Mouse (Mus musculus) liver, embryonic 12.5 days (tissue): ENCODE data around the gene E330021D16Rik. TPM values are rescaled to one million over a fixed set of nuclear protein-coding genes. Genes with fewer than 3 reads are reported as not detected.
"Not testable (repeated sequence)": the region's sequence is repeated elsewhere in the genome, so short reads cannot be mapped to it uniquely, and the experiment has no call there.

Experiments
- ATAC-seq: fragments of 200-750 bp; cut with Nextera tagmentation; 2 replicates; pipeline ENCODE4 v1.8.0; 2017; ENCODE audit warnings: moderate number of reproducible peaks, mild to moderate bottlenecking, moderate library complexity
- H3K27ac ChIP-seq: fragments of 300-500 bp; sonication (generic); 2 replicates; pipeline ENCODE4 v1.5.1; 2016; ENCODE audit warnings: mild to moderate bottlenecking
- H3K27me3 ChIP-seq: fragments of 300-500 bp; sonication (generic); replicated peaks from 2 replicates; pipeline ENCODE4 v1.6.1; 2016; ENCODE audit warnings: mild to moderate bottlenecking, moderate library complexity
- H3K36me3 ChIP-seq: fragments of 300-500 bp; sonication (generic); 2 replicates; pipeline ENCODE4 v1.6.1; 2016; ENCODE audit warnings: mild to moderate bottlenecking, moderate library complexity
- H3K4me1 ChIP-seq: fragments of 300-500 bp; sonication (generic); 2 replicates; pipeline ENCODE4 v1.6.1; 2016
- H3K4me2 ChIP-seq: fragments of 300-500 bp; sonication (generic); 2 replicates; pipeline ENCODE4 v1.6.1; 2016; ENCODE audit warnings: mild to moderate bottlenecking, moderate library complexity
- H3K4me3 ChIP-seq: fragments of 300-500 bp; sonication (generic); 2 replicates; pipeline ENCODE4 v1.5.1; 2016; ENCODE audit warnings: mild to moderate bottlenecking, moderate library complexity
- H3K9ac ChIP-seq: fragments of 300-500 bp; sonication (generic); 2 replicates; pipeline ENCODE4 v1.6.1; 2016; ENCODE audit warnings: mild to moderate bottlenecking, moderate library complexity
- H3K9me3 ChIP-seq: fragments of 300-500 bp; sonication (generic); replicated peaks from 2 replicates; pipeline ENCODE4 v1.6.1; 2016; ENCODE audit warnings: mild to moderate bottlenecking, moderate library complexity
- whole genome bisulfite sequencing: fragments of 180-500 bp; shearing (Covaris S2); methylation state at CpG from one replicate; pipeline ENCODE4 v1.1.7; 2016; ENCODE audit not compliant: insufficient replicate concordance; 5-methylcytosine and 5-hydroxymethylcytosine counted together
- polyA plus RNA-seq: library from polyadenylated mRNA; unstranded; fragments of >200 nt; fragmentation: Nextera tagmentation; extraction: Ambion mirVana; gene quantifications from 2 replicates; pipeline ENCODE4 v1.2.1, GENCODE M21; 2016

E330021D16Rik gene
- polyA plus RNA-seq, 1 experiment from 2014 or later, result not detected

DNA sequence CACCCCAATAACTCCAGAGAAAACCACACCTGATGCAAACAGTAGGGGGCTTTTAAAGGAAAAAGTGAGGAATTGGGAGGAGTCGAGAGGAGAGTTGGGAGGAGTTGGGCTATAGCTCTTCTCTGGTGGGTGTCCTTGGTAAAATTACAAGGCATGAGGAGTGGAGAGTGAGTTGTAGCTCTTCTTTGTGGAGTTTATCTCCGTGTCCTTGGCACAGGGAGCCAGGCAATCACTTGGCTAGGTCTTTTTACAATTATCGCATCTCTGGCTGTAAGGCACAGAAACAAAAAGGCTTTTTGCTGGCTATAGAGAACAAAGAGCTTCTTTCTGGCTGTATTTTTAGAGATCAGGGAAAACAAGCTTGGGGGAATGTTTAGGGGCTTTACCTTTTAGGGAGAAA lies 20.8 kb upstream of the E330021D16Rik start:
- not testable (repeated sequence) for ATAC-seq, H3K27me3 ChIP-seq, H3K4me2 ChIP-seq, H3K27ac ChIP-seq, H3K36me3 ChIP-seq, H3K9ac ChIP-seq, H3K4me1 ChIP-seq, H3K4me3 ChIP-seq, H3K9me3 ChIP-seq
- 77% methylated on average over 3 of the region's 3 CpGs for WGBS

DNA sequence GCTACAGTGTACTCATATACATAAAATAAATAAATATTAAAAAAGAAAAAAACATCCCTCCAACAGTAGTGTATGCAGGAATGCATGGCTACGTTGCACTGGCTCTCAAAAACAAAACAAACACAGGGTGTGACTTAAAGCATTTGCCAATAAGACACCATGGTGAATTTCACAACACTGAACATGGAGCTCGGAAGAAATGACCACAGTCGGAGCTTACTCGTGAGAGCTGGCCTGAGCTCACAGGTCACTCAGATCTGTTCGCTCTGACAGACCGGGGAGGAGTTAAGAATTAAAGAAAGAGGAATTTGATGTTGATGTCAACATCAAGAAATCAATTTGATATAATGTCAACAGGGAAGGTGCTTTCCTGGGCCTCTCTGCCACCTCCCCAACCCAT lies 18.2 kb upstream of the E330021D16Rik start:
- H3K9me3 ChIP-seq, result no peaks in the 10 kb centered on the region
- H3K4me3 ChIP-seq, result no peak overlapping the region
- no peaks in the 10 kb centered on the region for H3K36me3 ChIP-seq
- H3K9ac ChIP-seq, result no peak overlapping the region
- no peak for ATAC-seq
- H3K4me2 ChIP-seq, result no peak overlapping the region
- WGBS, result 78% methylated on average over 6 of the region's 6 CpGs
- no peak overlapping the region for H3K27ac ChIP-seq
- no peaks in the 10 kb centered on the region for H3K27me3 ChIP-seq
- peaks cover 10% of the 10 kb centered on the region; the same call in 1 of the 2 replicates for H3K4me1 ChIP-seq

DNA sequence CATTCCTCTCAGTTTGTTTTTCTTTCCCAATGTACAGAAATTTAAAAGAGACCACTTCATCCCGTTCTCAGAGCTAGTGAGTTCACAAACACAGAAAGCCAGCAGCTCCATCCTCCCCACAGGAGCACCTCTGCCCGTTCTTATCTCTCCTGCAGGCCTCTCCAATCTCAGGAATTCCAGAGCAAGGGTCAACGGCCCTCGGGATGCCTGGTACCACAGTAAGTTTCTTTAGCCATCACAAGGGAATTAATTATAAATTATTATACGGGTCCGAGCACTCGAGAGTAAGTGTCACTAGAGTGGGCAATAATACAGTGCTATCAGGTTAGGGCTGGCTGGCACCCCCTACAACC lies 16.5 kb upstream of the E330021D16Rik start:
- H3K9ac ChIP-seq, result no peak overlapping the region
- H3K27me3 ChIP-seq, result no peaks in the 10 kb centered on the region
- H3K4me1 ChIP-seq, result peaks cover 10% of the 10 kb centered on the region; the same call in 1 of the 2 replicates
- no peak overlapping the region for H3K27ac ChIP-seq
- WGBS, result 45% methylated on average over 7 of the region's 7 CpGs
- ATAC-seq, result no peak
- H3K9me3 ChIP-seq, result no peaks in the 10 kb centered on the region
- no peak overlapping the region for H3K4me3 ChIP-seq
- H3K36me3 ChIP-seq, result no peaks in the 10 kb centered on the region
- no peak overlapping the region for H3K4me2 ChIP-seq

DNA sequence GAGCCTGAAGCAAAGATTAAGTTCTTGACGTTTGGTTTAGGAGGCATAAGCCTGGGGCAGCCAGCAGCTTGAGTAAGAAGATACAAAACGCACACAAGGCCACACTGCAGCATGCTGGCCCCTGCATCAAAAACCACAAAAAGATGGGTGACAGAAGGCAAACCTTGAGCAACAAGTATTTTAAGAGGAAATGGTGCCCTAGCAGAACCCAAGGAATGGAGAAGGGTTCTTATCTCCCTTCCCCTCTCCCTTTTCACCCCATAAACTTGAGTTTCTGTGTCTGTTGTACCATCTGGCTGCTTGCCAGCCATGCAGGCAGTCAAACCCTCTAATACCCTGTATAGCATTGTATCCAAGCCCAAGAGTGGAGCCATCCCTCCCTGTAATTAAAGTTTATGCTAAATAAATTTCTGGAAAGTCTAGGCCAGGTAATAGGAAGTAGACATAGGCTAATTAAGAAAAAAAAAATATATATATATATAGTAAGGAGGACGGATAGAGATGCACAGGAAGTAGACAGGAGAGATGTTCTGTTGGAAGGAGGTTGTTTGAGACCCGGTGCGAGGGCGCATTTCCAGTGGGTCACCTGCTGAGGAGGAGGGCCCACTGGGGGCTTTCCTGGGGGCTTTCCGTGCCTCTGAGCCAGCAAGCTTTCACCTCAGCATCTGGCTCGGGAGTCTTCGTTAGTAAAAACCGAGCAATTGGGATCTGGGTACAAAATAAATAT lies 16.0 kb upstream of the E330021D16Rik start:
- Histone ChIP-seq H3K9ac (no peak overlapping the region), H3K4me1 (peaks cover 10% of the 10 kb centered on the region; the same call in 1 of the 2 replicates), H3K27me3 (no peaks in the 10 kb centered on the region), H3K27ac (no peak overlapping the region), H3K9me3 (no peaks in the 10 kb centered on the region), H3K4me2 (no peak overlapping the region), H3K36me3 (no peaks in the 10 kb centered on the region), H3K4me3 (no peak overlapping the region)
- 60% methylated on average over 10 of the region's 10 CpGs for WGBS
- ATAC-seq, result no peak

DNA sequence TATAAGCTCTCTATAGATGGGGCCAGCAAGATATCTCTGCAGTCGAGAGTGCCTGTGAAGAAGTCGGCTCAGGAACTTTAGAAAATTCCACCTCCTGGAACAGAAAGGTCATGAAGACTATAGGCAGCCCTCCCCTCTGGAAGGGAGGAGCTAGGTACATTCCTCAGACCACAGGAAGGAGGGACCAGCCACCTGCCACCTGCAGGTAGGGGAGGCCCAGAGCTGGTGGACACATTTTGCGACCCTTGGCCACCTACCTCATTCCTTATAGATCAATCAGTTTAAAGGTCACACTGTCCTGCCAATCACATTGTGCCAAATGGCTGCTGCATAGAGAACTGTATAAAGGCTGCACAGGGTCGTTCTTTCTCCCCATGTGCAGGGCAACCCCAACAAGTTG lies 14.1 kb upstream of the E330021D16Rik start:
- Histone ChIP-seq H3K9ac (no peak overlapping the region), H3K4me2 (no peak overlapping the region), H3K9me3 (no peaks in the 10 kb centered on the region), H3K4me1 (peaks cover 10% of the 10 kb centered on the region; the same call in 1 of the 2 replicates), H3K4me3 (no peak overlapping the region), H3K27ac (no peak overlapping the region), H3K36me3 (no peaks in the 10 kb centered on the region), H3K27me3 (no peaks in the 10 kb centered on the region)
- ATAC-seq, result peak; percentile 44; the same call in 1 of the 2 replicates
- 60% methylated on average over 4 of the region's 4 CpGs for WGBS

DNA sequence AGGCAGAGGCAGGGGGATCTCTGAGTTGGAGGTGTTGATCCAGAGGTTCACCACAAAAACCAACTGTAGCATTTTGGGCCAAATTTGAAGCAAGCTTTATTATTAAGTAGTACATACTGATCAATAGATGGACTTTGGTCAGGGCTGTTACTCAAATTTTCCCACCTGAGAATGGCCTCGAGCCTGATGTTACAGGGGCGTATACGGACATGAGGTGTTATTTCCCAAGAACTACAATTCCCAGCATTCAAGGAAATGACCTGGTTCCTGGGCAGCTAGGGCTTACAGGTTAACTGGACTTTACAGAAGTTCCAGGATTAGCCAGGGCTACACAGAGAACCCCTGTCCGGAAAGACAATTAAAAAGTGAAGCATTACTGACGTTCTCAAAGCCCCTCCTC lies 13.0 kb upstream of the E330021D16Rik start:
- Histone ChIP-seq H3K9me3 (no peaks in the 10 kb centered on the region), H3K4me2 (no peak overlapping the region), H3K4me1 (peaks cover 10% of the 10 kb centered on the region; the same call in 1 of the 2 replicates), H3K27ac (no peak overlapping the region), H3K4me3 (no peak overlapping the region), H3K9ac (no peak overlapping the region), H3K27me3 (no peaks in the 10 kb centered on the region), H3K36me3 (no peaks in the 10 kb centered on the region)
- ATAC-seq, result no peak
- 78% methylated on average over 5 of the region's 5 CpGs for WGBS

DNA sequence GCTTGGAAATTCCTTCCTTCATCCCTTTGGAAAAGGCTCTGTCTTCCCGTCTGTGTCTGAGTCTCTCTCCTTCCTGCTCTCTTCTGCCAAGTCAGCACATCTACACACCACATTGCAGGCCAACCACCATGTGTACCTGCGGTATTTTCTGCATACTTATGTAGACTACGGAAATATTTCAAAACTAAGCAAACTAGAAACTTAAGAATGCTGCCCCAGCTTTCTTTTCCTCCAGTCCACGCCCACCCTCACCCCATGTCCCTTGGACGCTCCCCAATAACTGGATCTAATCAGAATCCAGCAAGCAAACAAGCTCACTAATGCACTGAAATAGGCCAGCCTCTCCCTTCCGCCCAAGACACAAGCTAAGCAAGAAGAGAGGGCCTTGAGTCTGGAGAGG lies 11.9 kb upstream of the E330021D16Rik start:
- no peak for ATAC-seq

DNA sequence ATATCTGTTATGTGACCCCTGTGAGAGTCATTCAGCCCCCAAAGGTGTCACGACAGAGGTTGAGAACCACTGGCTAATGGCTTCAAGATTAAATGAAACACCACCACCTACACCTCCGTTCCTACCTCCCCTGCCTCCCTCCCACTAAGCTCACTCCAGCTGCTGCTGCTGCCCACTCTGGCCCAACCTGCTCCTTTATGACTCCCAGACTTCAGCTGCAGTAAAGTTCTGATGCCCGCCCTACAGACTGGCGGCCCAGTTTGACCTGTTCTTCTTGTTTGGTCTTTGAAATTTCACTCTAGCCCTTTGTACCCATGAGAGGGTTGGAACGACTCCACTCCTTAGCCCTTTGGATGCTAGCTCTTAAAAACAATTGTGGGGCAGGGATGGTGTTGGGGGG lies 10.6 kb upstream of the E330021D16Rik start:
- Histone ChIP-seq H3K4me2 (no peak overlapping the region), H3K27me3 (no peaks in the 10 kb centered on the region), H3K4me3 (no peak overlapping the region), H3K36me3 (no peaks in the 10 kb centered on the region), H3K27ac (no peak overlapping the region), H3K9ac (no peak overlapping the region), H3K9me3 (no peaks in the 10 kb centered on the region), H3K4me1 (0 out of 2 replicates have a peak, but pooled peaks cover 3% of the 10 kb centered on the region)
- no peak for ATAC-seq
- WGBS, result 71% methylated on average over 5 of the region's 5 CpGs

More for the DNA sequence above, 11.9 kb upstream of the E330021D16Rik start:
- Histone ChIP-seq H3K27ac (no peak overlapping the region), H3K36me3 (no peaks in the 10 kb centered on the region), H3K4me1 (peaks cover 10% of the 10 kb centered on the region; the same call in 1 of the 2 replicates), H3K27me3 (no peaks in the 10 kb centered on the region), H3K9ac (no peak overlapping the region), H3K4me2 (no peak overlapping the region), H3K9me3 (no peaks in the 10 kb centered on the region), H3K4me3 (no peak overlapping the region)
- WGBS, result 77% methylated on average over 6 of the region's 6 CpGs

DNA sequence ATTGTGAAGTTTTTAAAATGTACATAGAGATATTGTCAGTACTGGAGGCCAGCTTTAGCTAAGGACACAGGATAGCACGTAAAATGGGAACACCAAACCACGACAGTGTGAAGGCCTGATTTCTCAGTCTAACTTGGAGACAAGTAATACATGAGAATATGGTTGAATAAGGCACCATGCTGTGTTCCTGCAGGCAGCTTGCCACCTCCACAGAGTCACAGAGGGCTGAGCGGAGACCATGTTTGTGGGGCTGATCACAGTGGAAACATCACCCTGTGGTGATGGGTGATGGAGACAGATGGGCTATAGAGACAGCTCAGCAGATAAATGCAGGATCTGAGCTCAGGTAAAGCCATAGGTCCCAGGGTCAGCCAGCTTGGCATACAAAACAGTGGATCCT lies 8.8 kb upstream of the E330021D16Rik start:
- Histone ChIP-seq H3K9ac (no peak overlapping the region), H3K4me1 (0 out of 2 replicates have a peak, but pooled peaks cover 4% of the 10 kb centered on the region), H3K36me3 (no peaks in the 10 kb centered on the region), H3K9me3 (no peaks in the 10 kb centered on the region), H3K4me2 (no peak overlapping the region), H3K27me3 (no peaks in the 10 kb centered on the region), H3K4me3 (no peak overlapping the region), H3K27ac (no peak overlapping the region)
- ATAC-seq, result no peak
- 77% methylated on average over 3 of the region's 3 CpGs for WGBS

DNA sequence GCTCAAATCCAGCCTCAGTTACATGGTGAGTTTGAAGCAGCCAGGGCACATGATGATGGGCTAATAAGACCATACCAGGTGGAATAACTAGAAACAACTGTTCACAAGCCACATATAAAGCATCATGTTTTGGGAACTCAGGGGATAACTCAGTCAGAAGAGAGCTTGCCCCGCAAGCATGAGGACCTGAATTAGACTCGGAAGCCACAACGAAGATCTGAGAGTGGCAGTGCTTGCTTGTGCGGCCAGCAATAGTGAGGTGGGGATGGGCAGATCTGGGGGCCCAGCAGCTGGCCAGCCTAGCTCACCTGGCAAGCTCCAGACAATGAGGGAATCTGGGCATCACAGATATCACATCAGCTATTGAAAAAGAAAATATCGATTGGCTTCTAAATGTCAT lies 7.8 kb upstream of the E330021D16Rik start:
- H3K36me3 ChIP-seq, result no peaks in the 10 kb centered on the region

DNA sequence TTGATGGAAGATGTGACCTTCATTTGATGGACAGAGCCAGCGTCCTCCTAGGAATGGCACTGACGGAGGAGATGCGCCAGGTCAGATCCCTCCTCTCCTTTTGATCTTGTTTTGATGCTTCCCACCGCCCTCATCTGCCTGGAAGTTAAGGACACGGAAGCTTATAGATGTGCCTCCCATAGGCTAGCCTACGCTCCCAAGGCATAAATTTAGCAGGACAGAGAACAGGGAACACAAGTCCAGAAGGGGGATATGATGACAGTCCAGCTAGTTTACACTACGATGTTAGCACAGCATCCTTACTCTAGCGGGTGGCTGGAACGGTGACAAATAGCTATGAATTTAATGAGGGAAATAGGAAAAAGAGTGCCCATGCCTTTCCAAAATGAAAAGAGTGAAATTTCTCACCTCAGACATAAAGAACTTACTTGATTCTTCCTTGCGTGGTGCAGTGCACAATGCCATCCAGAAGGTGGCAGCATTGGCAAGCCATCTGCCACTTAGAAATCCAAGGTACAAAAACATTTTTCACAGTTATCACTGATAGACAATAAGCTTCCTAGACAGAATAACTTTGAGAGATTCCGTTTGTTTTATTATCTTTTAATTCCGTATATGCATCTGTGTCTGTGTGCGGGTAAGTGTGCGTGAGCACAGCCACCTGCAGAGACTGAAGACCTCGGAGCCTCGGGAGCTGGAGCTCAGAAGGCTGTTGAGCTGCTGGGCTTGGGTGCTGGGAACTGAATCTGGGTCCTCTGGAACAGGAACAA lies 6.9 kb upstream of the E330021D16Rik start:
- H3K36me3 ChIP-seq, result no peaks in the 10 kb centered on the region
- peaks cover 14% of the 10 kb centered on the region for H3K4me1 ChIP-seq
- H3K9me3 ChIP-seq, result no peaks in the 10 kb centered on the region
- no peaks in the 10 kb centered on the region for H3K27me3 ChIP-seq
- no peak for ATAC-seq
- no peak overlapping the region for H3K9ac ChIP-seq
- 50% methylated on average over 16 of the region's 16 CpGs for WGBS
- H3K4me2 ChIP-seq, result no peak overlapping the region
- H3K27ac ChIP-seq, result no peak overlapping the region
- H3K4me3 ChIP-seq, result no peak overlapping the region

More for the DNA sequence above, 7.8 kb upstream of the E330021D16Rik start:
- ATAC-seq, result no peak
- no peak overlapping the region for H3K4me3 ChIP-seq
- H3K4me1 ChIP-seq, result peaks cover 12% of the 10 kb centered on the region
- no peak overlapping the region for H3K4me2 ChIP-seq
- H3K9ac ChIP-seq, result no peak overlapping the region
- 81% methylated on average over 5 of the region's 5 CpGs for WGBS
- H3K9me3 ChIP-seq, result no peaks in the 10 kb centered on the region
- H3K27me3 ChIP-seq, result no peaks in the 10 kb centered on the region
- no peak overlapping the region for H3K27ac ChIP-seq

DNA sequence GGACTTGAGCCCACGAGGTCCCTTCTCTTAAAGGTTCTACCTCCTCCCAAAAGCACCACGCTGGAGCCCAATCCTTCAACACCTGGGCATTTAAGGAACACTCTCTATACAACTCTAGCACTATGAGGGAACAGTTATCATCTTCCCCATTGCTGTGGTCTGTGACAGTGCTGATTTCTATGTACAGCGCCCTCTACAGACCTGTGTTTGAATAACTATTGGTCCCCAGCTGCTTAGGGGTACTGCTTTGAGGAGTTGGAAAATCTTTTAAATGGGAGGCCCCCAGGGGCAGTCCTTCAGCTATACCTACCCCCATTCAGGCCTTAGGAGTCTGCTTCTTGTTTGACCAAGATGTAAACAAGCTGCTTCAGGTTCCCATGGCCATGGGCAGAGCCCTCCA lies 5.7 kb upstream of the E330021D16Rik start:
- no peaks in the 10 kb centered on the region for H3K9me3 ChIP-seq
- H3K4me2 ChIP-seq, result no peak overlapping the region
- H3K9ac ChIP-seq, result no peak overlapping the region
- no peaks in the 10 kb centered on the region for H3K36me3 ChIP-seq
- peaks cover 14% of the 10 kb centered on the region for H3K4me1 ChIP-seq
- no peaks in the 10 kb centered on the region for H3K27me3 ChIP-seq
- ATAC-seq, result no peak
- no peak overlapping the region for H3K27ac ChIP-seq
- no peak overlapping the region for H3K4me3 ChIP-seq
- 44% methylated on average over 3 of the region's 3 CpGs for whole genome bisulfite sequencing
